Mouse (Mus musculus): ENCODE data around the gene Ppox. TPM values are rescaled to one million over a fixed set of nuclear protein-coding genes. Genes with fewer than 3 reads are reported as not detected.
A peak's percentile ranks its signal among the peaks of the same experiment; 100 is the strongest.
"Not testable (repeated sequence)": the region's sequence is repeated elsewhere in the genome, so short reads cannot be mapped to it uniquely, and the experiment has no call there.

The Ppox gene
- polyA plus RNA-seq, 1 experiment from 2014 or later = 42.7 TPM

DNA sequence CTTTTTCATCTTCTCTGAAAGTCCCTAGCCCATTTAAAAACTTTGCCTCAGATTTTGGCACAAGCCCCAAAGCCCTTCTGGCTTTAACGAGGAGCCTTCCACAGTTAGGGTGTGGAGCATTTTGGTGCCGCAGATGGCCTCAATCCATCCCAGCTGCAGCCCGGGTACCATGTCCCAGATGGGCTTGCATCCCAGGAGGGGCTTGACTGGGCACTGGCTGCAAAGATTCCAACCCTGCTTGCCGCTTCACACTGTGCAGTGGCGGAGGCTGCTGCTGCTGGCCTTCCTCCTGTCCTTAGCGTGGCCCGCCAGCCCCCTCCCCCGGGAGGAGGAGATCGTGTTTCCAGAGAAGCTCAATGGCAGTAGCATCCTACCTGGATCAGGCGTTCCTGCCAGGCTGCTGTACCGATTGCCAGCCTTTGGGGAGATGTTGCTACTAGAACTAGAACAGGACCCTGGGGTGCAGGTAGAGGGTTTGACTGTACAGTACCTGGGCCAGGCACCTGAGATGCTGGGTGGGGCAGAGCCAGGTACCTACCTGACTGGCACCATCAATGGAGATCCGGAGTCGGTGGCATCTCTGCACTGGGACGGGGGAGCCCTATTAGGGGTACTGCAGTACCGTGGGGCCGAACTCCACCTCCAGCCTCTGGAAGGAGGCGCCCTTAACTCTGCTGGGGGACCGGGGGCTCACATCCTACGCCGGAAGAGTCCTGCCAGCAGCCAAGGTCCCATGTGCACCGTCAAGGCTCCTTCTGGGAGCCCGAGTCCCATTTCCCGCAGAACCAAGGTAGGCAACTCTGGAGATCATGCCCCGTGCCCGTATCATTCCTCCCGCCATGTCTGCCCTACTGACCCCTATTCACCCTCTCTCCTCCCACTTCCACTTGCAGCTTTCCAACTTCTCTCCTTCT is 30.0 kb downstream of the Ppox start, which contains the start of gene Ndufs2:
Gene Ndufs2, minus strand, starts transcription at position 709 of the 914 bp plus-strand sequence.
- no peaks in the 10 kb centered on the region for H3K36me3 ChIP-seq (ENCODE audit: control insufficient read depth, insufficient read depth, low read length)
- ATAC-seq = peak; percentile 1; the same call in 1 of the 2 replicates
- H3K27ac ChIP-seq (ENCODE audit: low read depth, low read length) = peak within 1 kb of the TSS; percentile 70
- no peaks in the 10 kb centered on the region for H3K27me3 ChIP-seq (replicated peaks; ENCODE audit: control insufficient read depth, insufficient read depth, low read length)
- H3K4me3 ChIP-seq (ENCODE audit: low read length) = peak within 1 kb of the TSS; percentile 37
- H3K9me3 ChIP-seq (ENCODE audit: control insufficient read depth, low read length) = no peaks in the 10 kb centered on the region
- WGBS = 7% methylated on average over 24 of the region's 26 CpGs
- peak within 1 kb of the TSS; percentile 57 for H3K9ac ChIP-seq (ENCODE audit: low read depth, low read length)
- peak within 1 kb of the TSS; percentile 59 for H3K4me2 ChIP-seq (ENCODE audit: low read length)
- H3K4me1 ChIP-seq (ENCODE audit: control insufficient read depth, insufficient read depth, low read depth, low read length) = peaks cover 35% of the 10 kb centered on the region

DNA sequence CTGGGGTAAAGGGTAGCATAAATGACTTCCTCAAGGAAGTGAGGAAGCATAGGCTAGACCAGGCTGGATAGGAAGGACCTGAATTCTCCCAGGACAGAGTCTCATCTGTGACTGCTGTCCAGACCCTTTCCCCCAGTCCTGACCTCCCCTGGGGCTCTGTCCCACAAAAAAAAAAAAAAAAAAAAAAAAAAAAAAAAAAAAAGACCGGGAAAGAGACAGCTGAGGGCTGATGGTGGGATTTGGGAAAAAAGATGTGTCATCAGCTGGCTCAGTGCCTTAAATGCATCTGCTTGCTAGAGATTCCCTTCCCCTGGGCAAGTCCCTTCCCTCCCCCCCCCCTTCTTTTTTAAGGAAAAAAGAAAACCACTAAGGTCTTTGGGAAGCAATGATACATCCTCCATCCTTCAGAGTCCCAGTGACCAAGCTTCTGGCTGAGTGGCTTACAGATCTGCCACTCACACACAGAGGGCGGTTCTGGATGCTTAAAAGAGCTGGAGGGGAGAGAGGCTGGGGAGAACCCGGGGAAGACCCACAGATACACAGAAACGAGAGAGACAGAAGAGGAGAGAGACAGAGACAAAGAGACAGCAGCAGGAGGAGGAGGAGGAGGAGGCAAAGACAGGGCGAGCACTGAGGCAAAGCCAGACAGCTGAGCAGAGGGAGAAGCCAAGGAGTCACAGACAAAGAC is 30.9 kb downstream of the Ppox start, which contains the start of gene Adamts4:
Gene Adamts4, plus strand, starts transcription at position 509 of the 688 bp plus-strand sequence.
- Histone ChIP-seq H3K9ac (ENCODE audit: low read depth, low read length) (peak within 1 kb of the TSS; percentile 55), H3K9me3 (ENCODE audit: control insufficient read depth, low read length) (no peaks in the 10 kb centered on the region), H3K4me3 (ENCODE audit: low read length) (peak within 1 kb of the TSS; percentile 37), H3K27me3 (replicated peaks; ENCODE audit: control insufficient read depth, insufficient read depth, low read length) (no peaks in the 10 kb centered on the region), H3K4me2 (ENCODE audit: low read length) (peak within 1 kb of the TSS; percentile 59), H3K4me1 (ENCODE audit: control insufficient read depth, insufficient read depth, low read depth, low read length) (peaks cover 39% of the 10 kb centered on the region), H3K36me3 (ENCODE audit: control insufficient read depth, insufficient read depth, low read length) (no peaks in the 10 kb centered on the region), H3K27ac (ENCODE audit: low read depth, low read length) (peak within 1 kb of the TSS; percentile 64)
- 11% methylated on average over 5 of the region's 5 CpGs for WGBS
- ATAC-seq = no peak

DNA sequence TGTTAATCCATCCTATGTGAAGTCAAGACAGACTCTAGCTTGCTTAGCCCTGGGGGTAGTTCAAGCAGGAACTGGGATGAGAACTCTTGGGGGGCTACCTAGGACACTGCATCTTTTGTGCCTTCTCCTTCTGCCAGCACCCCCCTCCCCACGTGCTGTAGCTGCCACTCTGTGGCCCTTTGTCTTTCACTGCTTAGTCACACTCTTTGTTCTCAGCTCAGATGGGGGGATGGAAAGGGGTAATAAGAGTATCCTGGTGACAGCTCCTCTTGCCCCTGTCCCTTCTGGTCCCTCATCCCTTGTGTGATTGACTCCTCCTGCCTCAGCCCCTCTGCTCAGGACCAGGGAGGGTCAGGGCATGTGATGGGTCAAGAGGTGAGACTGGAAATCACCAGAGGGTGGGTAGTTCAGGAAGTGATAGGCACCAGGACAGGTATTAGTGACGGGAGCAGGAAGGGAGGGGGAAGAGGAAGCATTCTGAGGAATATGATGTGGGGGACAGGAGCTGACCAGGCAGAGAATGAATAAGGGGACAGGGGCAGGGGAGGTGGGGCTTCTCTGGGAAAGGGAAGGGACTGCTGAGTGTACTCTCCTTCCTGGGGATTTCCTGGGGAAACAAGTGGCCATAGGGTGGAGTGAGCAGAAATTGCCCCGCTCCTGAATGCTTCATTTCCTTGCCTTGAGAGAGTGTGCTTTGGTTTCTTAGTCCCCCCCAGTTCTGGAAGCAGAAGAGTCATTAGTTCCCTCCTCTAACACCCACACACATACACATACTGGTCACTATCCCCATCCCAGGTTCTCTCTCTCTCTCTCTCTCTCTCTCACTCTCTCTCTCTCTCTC is 32.4 kb downstream of the Ppox start:
- H3K27ac ChIP-seq (ENCODE audit: low read depth, low read length) = no peak overlapping the region; the same call in 1 of the 2 replicates
- no peak overlapping the region for H3K9ac ChIP-seq (ENCODE audit: low read depth, low read length)
- ATAC-seq = no peak
- H3K4me1 ChIP-seq (ENCODE audit: control insufficient read depth, insufficient read depth, low read depth, low read length) = peaks cover 39% of the 10 kb centered on the region
- H3K4me2 ChIP-seq (ENCODE audit: low read length) = no peak overlapping the region
- H3K9me3 ChIP-seq (ENCODE audit: control insufficient read depth, low read length) = no peaks in the 10 kb centered on the region
- H3K36me3 ChIP-seq (ENCODE audit: control insufficient read depth, insufficient read depth, low read length) = no peaks in the 10 kb centered on the region
- no peak overlapping the region for H3K4me3 ChIP-seq (ENCODE audit: low read length)
- no peaks in the 10 kb centered on the region for H3K27me3 ChIP-seq (replicated peaks; ENCODE audit: control insufficient read depth, insufficient read depth, low read length)
- WGBS = 36% methylated on average over 3 of the region's 3 CpGs

DNA sequence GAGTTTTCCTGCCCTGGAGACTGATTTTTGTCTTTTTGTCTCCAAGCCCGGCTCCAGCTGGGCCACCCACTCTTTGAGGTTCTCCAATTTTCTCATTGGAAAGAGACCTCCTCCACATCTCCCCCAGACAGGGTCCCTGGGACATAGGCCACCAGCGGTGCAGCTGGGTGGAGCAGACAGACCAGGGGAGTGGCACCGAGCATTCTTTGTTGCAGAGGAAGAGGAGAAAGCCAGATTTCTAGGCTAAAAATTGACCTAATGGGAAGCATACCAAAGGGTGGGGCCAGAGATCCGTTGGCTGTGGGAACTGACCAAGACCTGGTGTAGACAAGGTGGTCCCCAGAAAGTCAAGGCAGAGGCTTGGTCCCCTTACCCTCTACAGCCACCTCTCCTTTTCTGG is 33.1 kb downstream of the Ppox start:
- Histone ChIP-seq H3K9me3 (ENCODE audit: control insufficient read depth, low read length) (no peaks in the 10 kb centered on the region), H3K4me3 (ENCODE audit: low read length) (no peak overlapping the region), H3K4me1 (ENCODE audit: control insufficient read depth, insufficient read depth, low read depth, low read length) (peaks cover 39% of the 10 kb centered on the region), H3K27ac (ENCODE audit: low read depth, low read length) (no peak overlapping the region), H3K4me2 (ENCODE audit: low read length) (peak overlapping the region; percentile 66), H3K36me3 (ENCODE audit: control insufficient read depth, insufficient read depth, low read length) (no peaks in the 10 kb centered on the region), H3K27me3 (replicated peaks; ENCODE audit: control insufficient read depth, insufficient read depth, low read length) (no peaks in the 10 kb centered on the region), H3K9ac (ENCODE audit: low read depth, low read length) (no peak overlapping the region; the same call in 1 of the 2 replicates)
- WGBS = 30% methylated on average over 4 of the region's 4 CpGs
- ATAC-seq = no peak

DNA sequence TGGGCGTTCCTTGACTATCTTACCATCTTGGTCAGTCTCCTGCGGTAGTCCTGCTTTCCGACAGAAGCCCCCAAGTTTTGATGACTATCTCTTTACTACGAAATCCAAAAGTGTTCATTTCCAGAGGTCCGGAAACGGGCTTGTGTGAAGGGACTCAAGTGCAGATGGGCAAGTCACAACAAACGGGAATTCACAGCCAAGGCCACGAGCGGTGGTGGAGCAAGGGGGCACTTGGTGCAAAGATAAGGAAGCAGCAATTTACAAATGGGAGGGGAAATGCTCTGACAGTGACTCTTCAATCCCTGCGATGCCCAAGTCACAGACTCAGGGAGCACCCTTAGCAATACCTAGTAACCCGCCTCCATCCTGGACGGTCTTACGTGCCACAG is 33.5 kb downstream of the Ppox start:
- H3K27ac ChIP-seq (ENCODE audit: low read depth, low read length) = peak overlapping the region; percentile 72
- H3K4me1 ChIP-seq (ENCODE audit: control insufficient read depth, insufficient read depth, low read depth, low read length) = peaks cover 36% of the 10 kb centered on the region
- 13% methylated on average over 13 of the region's 13 CpGs for WGBS
- peak overlapping the region; percentile 66 for H3K4me2 ChIP-seq (ENCODE audit: low read length)
- H3K36me3 ChIP-seq (ENCODE audit: control insufficient read depth, insufficient read depth, low read length) = peaks cover 4% of the 10 kb centered on the region; the same call in 1 of the 2 replicates
- ATAC-seq = peak; percentile 3
- H3K4me3 ChIP-seq (ENCODE audit: low read length) = peak overlapping the region; percentile 72
- H3K9me3 ChIP-seq (ENCODE audit: control insufficient read depth, low read length) = no peaks in the 10 kb centered on the region
- H3K27me3 ChIP-seq (replicated peaks; ENCODE audit: control insufficient read depth, insufficient read depth, low read length) = no peaks in the 10 kb centered on the region
- H3K9ac ChIP-seq (ENCODE audit: low read depth, low read length) = peak overlapping the region; percentile 64

DNA sequence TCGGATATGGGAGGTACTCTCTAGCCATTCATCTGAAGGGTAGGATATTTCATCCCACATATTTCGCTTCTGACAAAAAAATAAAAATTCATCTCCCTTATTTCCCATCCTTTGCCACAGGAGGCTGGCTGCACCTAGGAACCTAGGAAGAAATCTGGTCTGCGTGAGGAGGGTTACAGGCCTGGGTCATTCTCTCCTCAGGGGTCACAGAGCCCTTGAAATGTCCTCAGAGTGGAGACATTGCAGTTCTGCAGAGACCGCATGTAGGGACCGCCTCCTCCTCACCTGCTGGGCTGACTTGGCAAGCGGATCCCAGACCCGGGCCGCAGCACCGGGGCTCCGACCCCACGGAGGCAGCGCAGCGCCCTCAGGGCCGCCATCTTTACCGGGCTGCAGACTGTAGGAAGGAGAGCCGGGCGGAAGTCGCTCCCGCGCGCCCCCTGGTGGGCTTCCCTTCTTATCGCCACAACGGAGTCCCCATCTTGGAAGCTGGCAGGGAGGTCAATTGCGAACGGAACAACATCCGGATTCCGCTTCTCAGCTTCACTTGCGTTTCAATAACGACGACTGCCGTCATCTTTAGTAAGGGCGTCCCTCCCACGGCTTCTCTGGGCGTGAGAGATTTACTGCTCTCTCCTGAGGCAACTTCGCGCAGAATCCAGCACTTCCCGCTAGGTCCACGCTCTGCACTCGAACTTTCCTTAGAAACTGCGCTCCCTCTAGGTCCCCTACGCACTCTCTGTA is 34.1 kb downstream of the Ppox start:
- under 1% methylated on average over 41 of the region's 41 CpGs for WGBS
- peak overlapping the region; percentile 77 for H3K27ac ChIP-seq (ENCODE audit: low read depth, low read length)
- H3K27me3 ChIP-seq (replicated peaks; ENCODE audit: control insufficient read depth, insufficient read depth, low read length) = no peaks in the 10 kb centered on the region
- peak; percentile 95 for ATAC-seq
- H3K9me3 ChIP-seq (ENCODE audit: control insufficient read depth, low read length) = no peaks in the 10 kb centered on the region
- H3K4me2 ChIP-seq (ENCODE audit: low read length) = peak overlapping the region; percentile 73
- peaks cover 5% of the 10 kb centered on the region; the same call in 1 of the 2 replicates for H3K36me3 ChIP-seq (ENCODE audit: control insufficient read depth, insufficient read depth, low read length)
- peak overlapping the region; percentile 93 for H3K9ac ChIP-seq (ENCODE audit: low read depth, low read length)
- peak overlapping the region; percentile 72 for H3K4me3 ChIP-seq (ENCODE audit: low read length)
- H3K4me1 ChIP-seq (ENCODE audit: control insufficient read depth, insufficient read depth, low read depth, low read length) = peaks cover 32% of the 10 kb centered on the region

DNA sequence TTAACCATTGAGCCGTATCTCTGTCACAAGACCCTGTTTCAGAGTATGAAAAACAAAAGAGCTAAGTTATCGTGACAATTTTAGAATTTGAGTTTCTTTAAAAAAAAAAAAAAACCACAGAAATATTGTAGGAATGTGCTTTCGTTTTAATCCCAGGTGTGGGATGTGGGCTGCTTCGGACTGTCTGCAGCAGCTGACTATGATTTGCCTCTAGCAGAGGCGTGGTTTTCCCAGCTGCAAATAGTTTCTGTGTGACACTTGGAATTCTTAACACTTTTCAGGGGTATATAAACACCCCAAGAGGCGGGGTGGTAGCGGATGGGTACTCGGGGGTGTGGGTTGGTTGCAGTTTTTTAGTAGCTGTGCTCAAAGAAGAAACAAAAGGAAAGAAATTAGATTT is 35.6 kb downstream of the Ppox start:
- no peaks in the 10 kb centered on the region for H3K9me3 ChIP-seq (ENCODE audit: control insufficient read depth, low read length)

DNA sequence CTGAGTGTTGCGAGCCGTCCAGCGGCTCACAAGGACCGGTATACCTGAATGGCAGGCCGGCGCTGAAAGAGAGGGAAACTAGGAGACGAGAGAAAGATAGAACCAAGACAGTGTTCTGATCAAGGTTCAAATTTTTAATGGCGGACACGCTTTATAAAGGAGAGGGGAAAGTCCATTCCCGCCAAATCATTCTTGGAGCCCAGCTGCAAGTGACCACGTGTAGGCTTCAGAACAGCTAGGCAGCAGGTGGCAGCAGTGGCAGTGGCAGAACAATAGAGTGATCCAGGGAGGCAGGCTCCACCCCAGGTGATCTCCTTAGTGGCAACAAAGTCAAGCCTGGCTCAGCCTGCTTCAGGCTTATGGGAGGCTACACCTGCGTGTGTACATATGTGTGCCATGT is 39.0 kb downstream of the Ppox start:
- H3K27ac ChIP-seq (ENCODE audit: low read depth, low read length); H3K9ac ChIP-seq (ENCODE audit: low read depth, low read length); H3K9me3 ChIP-seq (ENCODE audit: control insufficient read depth, low read length); ATAC-seq; H3K4me1 ChIP-seq (ENCODE audit: control insufficient read depth, insufficient read depth, low read depth, low read length); H3K4me2 ChIP-seq (ENCODE audit: low read length); H3K4me3 ChIP-seq (ENCODE audit: low read length); H3K27me3 ChIP-seq (replicated peaks; ENCODE audit: control insufficient read depth, insufficient read depth, low read length): not testable (repeated sequence)
- H3K36me3 ChIP-seq (ENCODE audit: control insufficient read depth, insufficient read depth, low read length) = peaks cover 41% of the 10 kb centered on the region
- WGBS = 84% methylated on average over 12 of the region's 12 CpGs

More for the DNA sequence above, 35.6 kb downstream of the Ppox start:
- peaks cover 17% of the 10 kb centered on the region for H3K4me1 ChIP-seq (ENCODE audit: control insufficient read depth, insufficient read depth, low read depth, low read length)
- WGBS = 93% methylated on average over 8 of the region's 8 CpGs
- no peak overlapping the region for H3K4me3 ChIP-seq (ENCODE audit: low read length)
- no peak overlapping the region for H3K9ac ChIP-seq (ENCODE audit: low read depth, low read length)
- no peak overlapping the region for H3K4me2 ChIP-seq (ENCODE audit: low read length)
- no peak for ATAC-seq
- no peak overlapping the region for H3K27ac ChIP-seq (ENCODE audit: low read depth, low read length)
- peaks cover 13% of the 10 kb centered on the region for H3K36me3 ChIP-seq (ENCODE audit: control insufficient read depth, insufficient read depth, low read length)
- H3K27me3 ChIP-seq (replicated peaks; ENCODE audit: control insufficient read depth, insufficient read depth, low read length) = no peaks in the 10 kb centered on the region

Data from hindbrain, embryonic 16.5 days (tissue).